Mouse (Mus musculus): ENCODE results near the gene Ltbp3. TPM values are rescaled to one million over a fixed set of nuclear protein-coding genes. Genes with fewer than 3 reads are reported as not detected.

Ltbp3 gene
- polyA plus RNA-seq, 1 experiment, result 236 TPM

DNA sequence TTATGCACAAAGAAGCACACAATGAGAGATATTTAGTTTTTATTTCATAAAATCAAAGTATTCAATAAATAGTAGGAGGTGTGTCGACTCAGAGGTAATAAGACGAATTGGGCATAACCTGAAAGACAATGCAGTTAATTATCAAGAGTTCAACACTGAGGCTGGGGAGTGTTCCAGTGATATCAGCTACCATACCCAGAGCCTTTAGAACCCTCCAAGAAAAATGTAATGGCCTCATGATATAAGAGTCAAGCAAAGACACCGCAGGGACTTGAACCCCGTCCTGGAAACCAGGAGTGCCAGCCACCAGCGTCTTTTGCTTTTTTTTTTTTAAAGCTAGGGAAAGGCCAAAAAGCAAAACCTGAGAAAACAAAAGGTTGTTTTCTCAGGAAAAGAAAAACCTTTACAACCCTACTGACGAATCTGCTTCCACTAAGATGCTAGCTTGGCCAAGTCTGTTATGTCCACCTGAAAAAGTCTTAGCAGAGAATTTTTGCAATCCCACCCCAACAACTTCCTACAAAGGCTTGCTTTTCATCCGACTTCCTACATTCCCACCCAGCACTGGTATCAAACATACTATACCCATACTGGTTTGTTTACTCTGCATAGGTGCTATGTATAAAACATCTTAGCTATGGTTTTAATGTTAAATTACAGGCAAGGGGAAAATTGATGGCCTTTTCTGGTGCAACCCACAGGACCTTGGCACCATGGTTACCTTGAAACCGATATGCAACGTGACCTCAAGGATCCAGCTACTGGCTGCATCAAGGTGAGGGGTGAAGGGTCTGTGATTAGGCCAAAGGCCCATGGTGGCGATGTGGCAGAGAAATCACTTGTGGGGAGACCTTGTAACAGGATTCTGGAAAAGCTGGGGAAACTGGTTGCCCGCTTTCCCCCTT lies 55.2 kb downstream of the Ltbp3 start:
- Histone ChIP-seq H3K4me1 (ENCODE audit: control insufficient read depth, insufficient read depth, low read length) (peaks cover 22% of the 10 kb centered on the region), H3K4me3 (replicated peaks; ENCODE audit: extremely low read depth, low read depth, low read length) (peak overlapping the region; percentile 38)
- 31% methylated on average over 11 of the region's 11 CpGs for WGBS
- TF ChIP-seq POLR2A (IDR thresholded peaks at IDR 0.05; ENCODE audit: borderline replicate concordance, extremely low read depth, low read depth, low read length), result peak; percentile 76; the same call in 1 of the 2 replicates
- TF ChIP-seq CTCF (IDR thresholded peaks at IDR 0.05; ENCODE audit: insufficient read depth, low read length), result peak; percentile 13; the same call in 1 of the 2 replicates
- DNase-seq, result no peak

DNA sequence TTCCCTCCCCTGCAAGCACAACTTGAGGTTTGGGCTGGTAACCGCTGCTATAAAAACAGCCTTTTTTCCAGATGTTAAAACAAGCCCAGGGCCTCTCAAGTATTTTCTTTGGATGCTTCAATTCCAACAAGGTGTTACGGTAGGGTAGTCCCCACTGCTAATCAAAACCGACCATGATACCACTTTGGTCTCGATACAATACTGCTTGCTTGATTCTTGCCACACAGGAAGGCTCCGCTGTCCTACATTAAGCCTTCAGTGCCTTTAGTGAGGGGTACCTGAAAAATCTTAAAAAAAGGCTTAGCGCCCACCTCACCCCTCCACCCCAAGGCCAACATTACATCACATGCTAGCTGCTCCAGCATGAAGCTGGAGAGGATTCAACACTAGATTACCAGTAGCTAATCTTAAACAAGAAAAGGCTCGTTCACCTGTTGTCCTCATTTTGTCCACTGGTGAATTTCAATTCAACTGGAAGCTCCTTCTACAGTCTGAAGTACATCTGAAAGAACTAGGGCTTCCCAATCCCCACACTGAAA lies 55.9 kb downstream of the Ltbp3 start:
- peaks cover 22% of the 10 kb centered on the region for H3K4me1 ChIP-seq (ENCODE audit: control insufficient read depth, insufficient read depth, low read length)
- 27% methylated on average over 7 of the region's 7 CpGs for WGBS
- peak overlapping the region; percentile 74 for H3K4me3 ChIP-seq (replicated peaks; ENCODE audit: extremely low read depth, low read depth, low read length)
- DNase-seq, result no peak
- no peak for TF ChIP-seq POLR2A (IDR thresholded peaks at IDR 0.05; ENCODE audit: borderline replicate concordance, extremely low read depth, low read depth, low read length)
- no peak for TF ChIP-seq CTCF (IDR thresholded peaks at IDR 0.05; ENCODE audit: insufficient read depth, low read length)

DNA sequence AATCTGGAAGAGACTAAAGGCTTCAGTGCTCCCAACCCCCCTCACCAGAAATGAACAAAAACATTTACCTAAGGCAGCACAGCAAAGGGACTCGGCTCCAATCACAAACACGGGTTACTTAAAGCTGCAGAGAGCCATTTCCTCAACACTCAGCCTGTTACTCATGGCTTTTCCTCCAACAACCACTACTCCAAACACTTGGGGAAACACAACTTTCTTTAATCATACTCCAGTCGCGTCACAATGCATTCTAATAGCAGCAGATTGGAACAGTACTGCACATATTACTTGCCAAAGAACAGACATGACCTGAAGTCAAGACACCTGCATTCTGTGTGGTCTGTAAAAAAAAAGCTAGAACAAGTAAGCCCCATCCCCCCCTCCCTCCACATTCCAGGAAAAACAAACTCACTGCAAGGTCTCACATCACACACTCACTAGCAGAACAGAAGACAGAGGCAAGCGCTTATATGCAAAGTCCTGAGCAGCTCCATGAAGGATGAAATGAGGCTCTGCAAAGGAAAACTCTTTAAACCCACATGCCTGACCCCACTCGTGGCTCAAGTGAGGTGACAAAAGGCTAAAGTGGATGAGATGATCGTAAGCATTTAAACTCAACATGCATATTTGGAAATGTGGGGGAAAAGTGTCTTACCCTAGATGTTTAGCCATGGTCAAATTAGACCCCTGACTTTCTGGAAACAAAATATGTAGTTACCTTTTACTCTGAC lies 56.8 kb downstream of the Ltbp3 start:
- H3K4me1 ChIP-seq (ENCODE audit: control insufficient read depth, insufficient read depth, low read length), result peaks cover 22% of the 10 kb centered on the region
- no peak for DNase-seq
- H3K4me3 ChIP-seq (replicated peaks; ENCODE audit: extremely low read depth, low read depth, low read length), result peak overlapping the region; percentile 74
- TF ChIP-seq POLR2A (IDR thresholded peaks at IDR 0.05; ENCODE audit: borderline replicate concordance, extremely low read depth, low read depth, low read length) (no peak), CTCF (IDR thresholded peaks at IDR 0.05; ENCODE audit: insufficient read depth, low read length) (no peak)
- 2% methylated on average over 7 of the region's 7 CpGs for WGBS

DNA sequence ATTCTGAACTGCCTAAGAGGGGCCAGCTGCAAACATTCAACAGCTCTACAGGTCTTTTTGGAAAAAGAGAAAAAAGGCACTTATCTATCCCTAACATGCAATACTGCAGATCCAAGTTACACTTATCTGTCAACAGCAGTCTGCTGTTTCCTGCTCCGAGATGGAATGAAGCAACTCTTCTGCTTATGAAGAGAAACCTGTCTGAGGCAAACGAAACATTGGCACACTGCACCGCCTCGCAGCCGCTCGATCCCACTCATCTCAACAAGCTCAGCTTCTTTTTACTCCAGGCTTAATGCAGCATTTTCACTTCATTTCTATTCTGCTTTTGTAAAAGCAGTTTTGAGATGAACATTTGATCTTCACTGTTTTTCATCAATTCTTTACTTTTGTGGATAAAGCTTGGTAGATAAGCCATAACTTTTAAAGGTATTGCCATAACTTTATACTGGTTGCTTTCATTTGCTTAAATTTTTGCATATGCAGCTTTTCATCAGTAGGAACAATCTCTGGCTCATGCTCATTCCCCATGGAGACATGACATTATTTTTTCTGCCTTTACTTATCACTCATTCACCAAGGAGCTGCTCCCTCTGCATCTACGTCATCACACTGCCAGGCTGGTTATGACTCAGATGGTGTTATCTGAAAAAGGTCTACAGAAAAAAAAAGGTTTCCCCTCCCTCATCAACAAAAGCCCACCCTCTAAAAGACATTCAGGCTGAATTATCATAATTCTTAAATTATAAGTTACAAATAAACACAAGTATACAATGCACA lies 58.2 kb downstream of the Ltbp3 start:
- DNase-seq, result no peak
- peak overlapping the region; percentile 100 for H3K4me3 ChIP-seq (replicated peaks; ENCODE audit: extremely low read depth, low read depth, low read length)
- no peak for TF ChIP-seq CTCF (IDR thresholded peaks at IDR 0.05; ENCODE audit: insufficient read depth, low read length)
- TF ChIP-seq POLR2A (IDR thresholded peaks at IDR 0.05; ENCODE audit: borderline replicate concordance, extremely low read depth, low read depth, low read length), result peak; percentile 68; the same call in 1 of the 2 replicates
- H3K4me1 ChIP-seq (ENCODE audit: control insufficient read depth, insufficient read depth, low read length), result peaks cover 24% of the 10 kb centered on the region
- 1% methylated on average over 7 of the region's 7 CpGs for WGBS

GRCm38 (mm10) chr19:5799566-5800349 lies 59.1 kb downstream of the Ltbp3 start:
- Histone ChIP-seq H3K4me3 (replicated peaks; ENCODE audit: extremely low read depth, low read depth, low read length) (peak overlapping the region; percentile 100), H3K4me1 (ENCODE audit: control insufficient read depth, insufficient read depth, low read length) (peaks cover 29% of the 10 kb centered on the region)
- TF ChIP-seq CTCF (IDR thresholded peaks at IDR 0.05; ENCODE audit: insufficient read depth, low read length), result no peak
- peak; percentile 87; the same call in 1 of the 2 replicates for TF ChIP-seq POLR2A (IDR thresholded peaks at IDR 0.05; ENCODE audit: borderline replicate concordance, extremely low read depth, low read depth, low read length)
- peak; percentile 56 for DNase-seq
- WGBS, result 0% methylated on average over 10 of the region's 10 CpGs

DNA sequence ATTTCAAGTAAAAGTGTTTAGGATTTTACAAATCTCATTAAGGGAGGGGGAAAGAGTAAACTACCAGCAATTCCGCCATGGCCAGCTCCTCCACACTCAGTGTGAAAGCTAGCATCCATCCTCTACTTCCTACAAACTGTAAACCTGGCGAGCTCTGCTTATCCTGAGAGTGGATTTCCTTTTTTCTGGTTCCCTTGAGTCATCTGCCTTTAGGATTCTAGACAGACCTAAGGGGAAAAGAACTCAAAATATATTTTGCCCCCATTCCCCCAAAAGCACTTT lies 59.6 kb downstream of the Ltbp3 start:
- Histone ChIP-seq H3K4me3 (replicated peaks; ENCODE audit: extremely low read depth, low read depth, low read length) (peak overlapping the region; percentile 100), H3K4me1 (ENCODE audit: control insufficient read depth, insufficient read depth, low read length) (peaks cover 28% of the 10 kb centered on the region)
- WGBS, result 0% methylated on average over 2 of the region's 2 CpGs
- TF ChIP-seq POLR2A (IDR thresholded peaks at IDR 0.05; ENCODE audit: borderline replicate concordance, extremely low read depth, low read depth, low read length) (no peak), CTCF (IDR thresholded peaks at IDR 0.05; ENCODE audit: insufficient read depth, low read length) (no peak)
- no peak for DNase-seq

GRCm38 (mm10) chr19:5800632-5801431 lies 60.1 kb downstream of the Ltbp3 start:
- Histone ChIP-seq H3K4me3 (replicated peaks; ENCODE audit: extremely low read depth, low read depth, low read length) (peak overlapping the region; percentile 100), H3K4me1 (ENCODE audit: control insufficient read depth, insufficient read depth, low read length) (peaks cover 31% of the 10 kb centered on the region)
- peak; percentile 61 for DNase-seq
- under 1% methylated on average over 19 of the region's 19 CpGs for whole genome bisulfite sequencing
- TF ChIP-seq POLR2A (IDR thresholded peaks at IDR 0.05; ENCODE audit: borderline replicate concordance, extremely low read depth, low read depth, low read length) (peak; percentile 97), CTCF (IDR thresholded peaks at IDR 0.05; ENCODE audit: insufficient read depth, low read length) (no peak)
